Mouse (Mus musculus): Measurements from ENCODE around the gene Magi1.

The Magi1 gene

GRCm38 (mm10) chr6:94201940-94202339 is 81.8 kb downstream of the Magi1 start:
- no peak for DNase-seq (ENCODE audit: low read depth, low spot score)

- DNase-seq (ENCODE audit: low read depth, low spot score) = no peak
Observed at GRCm38 (mm10) chr6:94200910-94201309, 82.8 kb downstream of the Magi1 start.

- DNase-seq (ENCODE audit: low read depth, low spot score) = no peak
Observed at GRCm38 (mm10) chr6:94199696-94200095, 84.0 kb downstream of the Magi1 start.

GRCm38 (mm10) chr6:94197831-94198230 is 85.9 kb downstream of the Magi1 start:
- DNase-seq (ENCODE audit: low read depth, low spot score) = no peak

- DNase-seq (ENCODE audit: low read depth, low spot score) = no peak
Observed at GRCm38 (mm10) chr6:94195303-94195911, 88.3 kb downstream of the Magi1 start.

GRCm38 (mm10) chr6:94190830-94191229 is 92.9 kb downstream of the Magi1 start:
- no peak for DNase-seq (ENCODE audit: low read depth, low spot score)

- no peak for DNase-seq (ENCODE audit: low read depth, low spot score)
Observed at GRCm38 (mm10) chr6:94189379-94189778, 94.3 kb downstream of the Magi1 start.

- DNase-seq (ENCODE audit: low read depth, low spot score) = no peak
Observed at GRCm38 (mm10) chr6:94186628-94187319, 96.9 kb downstream of the Magi1 start.

GRCm38 (mm10) chr6:94184268-94184667 is 99.4 kb downstream of the Magi1 start:
- DNase-seq (ENCODE audit: low read depth, low spot score) = no peak

GRCm38 (mm10) chr6:94183354-94183851 is 100.3 kb downstream of the Magi1 start:
- DNase-seq (ENCODE audit: low read depth, low spot score) = no peak

GRCm38 (mm10) chr6:94181673-94182255 is 102.0 kb downstream of the Magi1 start:
- DNase-seq (ENCODE audit: low read depth, low spot score) = no peak

GRCm38 (mm10) chr6:94180331-94181150 is 103.2 kb downstream of the Magi1 start:
- DNase-seq (ENCODE audit: low read depth, low spot score) = no peak

- no peak for DNase-seq (ENCODE audit: low read depth, low spot score)
Observed at GRCm38 (mm10) chr6:94177559-94177958, 106.2 kb downstream of the Magi1 start.

GRCm38 (mm10) chr6:94176705-94177104 is 107.0 kb downstream of the Magi1 start:
- DNase-seq (ENCODE audit: low read depth, low spot score) = no peak

GRCm38 (mm10) chr6:94171250-94171649 is 112.5 kb downstream of the Magi1 start:
- no peak for DNase-seq (ENCODE audit: low read depth, low spot score)

GRCm38 (mm10) chr6:94169581-94170194 is 114.0 kb downstream of the Magi1 start:
- no peak for DNase-seq (ENCODE audit: low read depth, low spot score)

- no peak for DNase-seq (ENCODE audit: low read depth, low spot score)
Observed at GRCm38 (mm10) chr6:94165951-94166350, 117.8 kb downstream of the Magi1 start.

GRCm38 (mm10) chr6:94164753-94165536 is 118.8 kb downstream of the Magi1 start:
- DNase-seq (ENCODE audit: low read depth, low spot score) = no peak

GRCm38 (mm10) chr6:94163325-94163995 is 120.3 kb downstream of the Magi1 start:
- no peak for DNase-seq (ENCODE audit: low read depth, low spot score)

- DNase-seq (ENCODE audit: low read depth, low spot score) = no peak
Observed at GRCm38 (mm10) chr6:94162918-94163317, 120.8 kb downstream of the Magi1 start.
